Mouse (Mus musculus) limb, embryonic 13.5 days (tissue): ENCODE results near the gene C1qtnf5. TPM values are rescaled to one million over a fixed set of nuclear protein-coding genes. Genes with fewer than 3 reads are reported as not detected.

Experiments used
- ATAC-seq: fragments of 200-750 bp; cut with Nextera tagmentation; 2 replicates; pipeline ENCODE4 v1.8.0; 2017; ENCODE audit warnings: low read depth, moderate number of reproducible peaks, moderate TSS enrichment; ENCODE audit not compliant: low FRiP score
- H3K27ac ChIP-seq: fragments of 300-500 bp; sonication (generic); 2 replicates; pipeline ENCODE4 v1.5.1; 2015; ENCODE audit warnings: inconsistent platforms, mild to moderate bottlenecking, moderate library complexity
- H3K27me3 ChIP-seq: fragments of 300-500 bp; sonication (generic); 2 replicates; pipeline ENCODE4 v1.6.1; 2015; ENCODE audit warnings: mild to moderate bottlenecking, inconsistent platforms
- H3K36me3 ChIP-seq: fragments of 300-500 bp; sonication (generic); 2 replicates; pipeline ENCODE4 v1.6.1; 2015; ENCODE audit warnings: inconsistent platforms, mild to moderate bottlenecking, moderate library complexity
- H3K4me1 ChIP-seq: fragments of 300-500 bp; sonication (generic); 2 replicates; pipeline ENCODE4 v1.6.1; 2015; ENCODE audit warnings: inconsistent platforms
- H3K4me2 ChIP-seq: fragments of 300-500 bp; sonication (generic); replicated peaks from 2 replicates; pipeline ENCODE4 v1.6.1; 2015; ENCODE audit warnings: inconsistent platforms, mild to moderate bottlenecking, moderate library complexity
- H3K4me3 ChIP-seq: fragments of 300-500 bp; sonication (generic); 2 replicates; pipeline ENCODE4 v1.5.1; 2015; ENCODE audit warnings: moderate library complexity, mild to moderate bottlenecking, inconsistent platforms
- H3K9ac ChIP-seq: fragments of 300-500 bp; sonication (generic); 2 replicates; pipeline ENCODE4 v1.6.1; 2015; ENCODE audit warnings: mild to moderate bottlenecking, inconsistent platforms
- H3K9me3 ChIP-seq: fragments of 300-500 bp; sonication (generic); 2 replicates; pipeline ENCODE4 v1.6.1; 2016; ENCODE audit warnings: inconsistent platforms
- WGBS: fragments of 180-500 bp; shearing (Covaris S2); methylation state at CpG from one replicate; pipeline ENCODE4 v1.1.7; 2015; 5-methylcytosine and 5-hydroxymethylcytosine counted together
- polyA plus RNA-seq: library from polyadenylated mRNA; unstranded; fragments of >200 nt; fragmentation: Nextera tagmentation; extraction: Ambion mirVana; gene quantifications from 2 replicates; pipeline ENCODE4 v1.2.1, GENCODE M21; 2015

C1qtnf5 gene
- polyA plus RNA-seq, 1 experiment from 2014 or later, result 3.4 TPM

DNA sequence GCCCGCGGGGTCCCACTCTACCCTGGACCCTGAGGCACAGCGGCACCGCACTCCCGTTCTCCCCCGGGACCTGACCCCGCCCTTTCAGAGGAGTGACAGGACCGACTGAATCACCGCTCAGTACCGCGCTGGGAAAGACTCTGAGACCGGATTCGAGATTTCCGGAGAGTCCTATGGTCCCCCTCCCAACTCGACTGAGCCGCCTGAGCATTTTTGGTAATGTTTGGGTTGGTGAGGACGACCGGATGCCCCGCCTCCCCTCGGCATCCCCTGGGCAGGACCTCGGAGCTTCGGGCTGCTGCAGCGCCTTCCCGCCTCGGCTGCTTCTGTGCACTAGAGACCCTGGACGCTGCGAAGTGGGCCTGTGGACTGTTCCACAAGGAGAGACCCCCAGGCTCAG is 23.0 kb downstream of the C1qtnf5 start:
- under 1% methylated on average over 27 of the region's 27 CpGs for WGBS
- H3K27ac ChIP-seq, result peak overlapping the region; percentile 72
- no peaks in the 10 kb centered on the region for H3K36me3 ChIP-seq
- H3K4me1 ChIP-seq, result peaks cover 52% of the 10 kb centered on the region
- H3K9ac ChIP-seq, result peak overlapping the region; percentile 71
- peak overlapping the region; percentile 42 for H3K4me3 ChIP-seq
- peak; percentile 43 for ATAC-seq
- peak overlapping the region; percentile 82 for H3K4me2 ChIP-seq
- H3K27me3 ChIP-seq, result peaks cover 37% of the 10 kb centered on the region
- no peaks in the 10 kb centered on the region for H3K9me3 ChIP-seq

DNA sequence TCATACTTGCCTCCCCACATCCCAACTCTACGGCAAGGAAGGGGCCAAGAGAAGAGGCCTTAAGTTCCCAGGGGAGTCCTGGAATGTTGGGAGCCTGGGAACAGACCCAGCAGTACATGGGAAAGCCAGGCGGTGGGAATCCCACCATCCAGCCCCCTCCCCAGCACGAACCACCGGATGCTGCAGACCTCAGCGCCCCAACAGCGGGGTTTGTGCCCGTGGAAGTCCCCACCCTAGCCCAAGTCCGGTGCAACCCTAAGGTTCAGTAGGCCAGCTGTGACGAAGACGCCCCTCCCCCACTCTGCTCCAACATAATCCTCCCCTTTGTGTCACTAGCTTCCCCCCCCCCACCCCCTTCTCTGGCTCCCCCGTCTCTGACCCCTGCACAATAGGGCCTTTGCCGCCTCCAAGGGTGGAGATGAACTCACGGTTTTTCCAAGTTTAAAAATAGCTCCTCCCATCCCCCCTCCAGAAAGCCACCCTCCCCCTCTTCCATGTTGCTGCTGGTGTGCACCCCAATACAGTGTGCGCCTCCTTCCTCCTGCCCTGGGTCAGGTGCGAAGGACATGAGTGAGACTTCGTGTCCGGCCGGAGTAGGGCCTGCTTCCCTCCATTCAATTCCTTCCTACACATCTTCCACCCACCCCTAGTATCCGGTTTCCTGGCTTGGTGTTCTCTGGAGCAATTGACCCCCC is 23.7 kb downstream of the C1qtnf5 start:
- H3K36me3 ChIP-seq, result no peaks in the 10 kb centered on the region
- peak overlapping the region; percentile 72 for H3K27ac ChIP-seq
- peak overlapping the region; percentile 82 for H3K4me2 ChIP-seq
- H3K27me3 ChIP-seq, result peaks cover 43% of the 10 kb centered on the region
- H3K9ac ChIP-seq, result peak overlapping the region; percentile 71; the same call in 1 of the 2 replicates
- H3K4me3 ChIP-seq, result peak overlapping the region; percentile 42
- 24% methylated on average over 19 of the region's 19 CpGs for WGBS
- H3K4me1 ChIP-seq, result peaks cover 54% of the 10 kb centered on the region
- ATAC-seq, result peak; percentile 21
- no peaks in the 10 kb centered on the region for H3K9me3 ChIP-seq

DNA sequence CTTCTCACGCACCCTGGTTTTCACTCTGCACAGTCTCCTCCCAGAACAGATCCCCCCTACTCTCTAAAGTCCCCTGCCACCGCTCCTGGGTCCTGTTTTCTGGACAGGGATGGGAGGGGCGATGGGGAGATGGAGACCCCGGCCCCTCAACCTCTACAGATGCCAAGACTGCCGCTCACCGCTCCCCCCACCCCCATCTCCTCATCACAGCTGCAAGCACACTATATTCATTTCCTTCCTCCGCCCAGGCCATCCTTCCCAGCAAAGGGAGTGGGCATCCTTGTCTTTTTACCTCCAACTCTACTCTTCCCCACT is 24.2 kb downstream of the C1qtnf5 start:
- H3K4me2 ChIP-seq, result peak overlapping the region; percentile 82
- H3K27me3 ChIP-seq, result peaks cover 48% of the 10 kb centered on the region
- no peak overlapping the region; the same call in 1 of the 2 replicates for H3K27ac ChIP-seq
- WGBS, result 46% methylated on average over 7 of the region's 7 CpGs
- H3K4me1 ChIP-seq, result peaks cover 56% of the 10 kb centered on the region
- no peak overlapping the region for H3K9ac ChIP-seq
- no peaks in the 10 kb centered on the region for H3K36me3 ChIP-seq
- H3K4me3 ChIP-seq, result no peak overlapping the region
- no peak for ATAC-seq
- no peaks in the 10 kb centered on the region for H3K9me3 ChIP-seq

DNA sequence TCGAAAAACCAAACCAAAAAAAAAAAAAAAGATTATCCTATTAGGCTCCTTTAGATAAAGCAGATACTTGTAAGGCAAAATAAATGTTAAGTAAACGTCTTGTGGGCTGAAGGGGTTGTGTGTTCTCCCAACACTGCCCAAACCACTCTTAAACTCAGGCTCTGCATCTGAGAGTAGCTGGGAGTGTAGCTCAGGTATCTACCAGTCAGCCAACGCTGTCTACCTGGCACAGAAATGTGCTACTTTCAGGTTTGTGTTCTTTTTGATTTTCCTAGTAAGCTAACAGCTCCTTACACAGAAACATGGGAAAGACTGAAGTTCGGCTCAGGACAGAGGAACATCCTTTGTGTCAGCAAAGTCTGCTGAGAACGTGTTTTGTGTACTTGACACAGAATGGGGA is 25.2 kb downstream of the C1qtnf5 start:
- Histone ChIP-seq H3K4me1 (peaks cover 54% of the 10 kb centered on the region), H3K9ac (no peak overlapping the region), H3K27ac (no peak overlapping the region), H3K36me3 (peaks cover 5% of the 10 kb centered on the region), H3K9me3 (no peaks in the 10 kb centered on the region), H3K27me3 (peaks cover 56% of the 10 kb centered on the region), H3K4me3 (no peak overlapping the region), H3K4me2 (no peak overlapping the region)
- no peak for ATAC-seq
- 68% methylated on average over 5 of the region's 5 CpGs for WGBS

DNA sequence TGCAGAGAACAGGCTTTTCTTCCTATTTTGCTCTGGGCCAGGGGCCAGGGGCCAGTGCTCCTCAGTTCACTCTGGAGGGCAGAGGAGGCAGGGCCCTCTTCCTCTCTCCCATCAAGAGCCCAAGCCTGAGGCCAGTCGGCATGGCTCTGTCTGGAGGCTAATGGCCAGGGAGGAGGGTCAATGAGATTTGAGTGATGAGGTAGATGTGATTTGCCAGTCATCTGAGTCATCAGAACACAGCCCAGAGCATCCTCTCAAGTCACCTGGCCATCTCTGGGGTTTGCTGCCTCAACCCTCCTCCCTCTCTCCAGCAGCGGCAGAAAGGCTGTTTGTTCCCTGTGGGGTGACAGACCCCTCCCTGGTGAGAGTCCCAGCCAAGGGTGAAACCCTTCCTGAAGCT is 26.2 kb downstream of the C1qtnf5 start:
- 17% methylated on average over 2 of the region's 2 CpGs for WGBS
- Histone ChIP-seq H3K4me2 (peak overlapping the region; percentile 89), H3K27ac (peak overlapping the region; percentile 48; the same call in 1 of the 2 replicates), H3K9me3 (no peaks in the 10 kb centered on the region), H3K27me3 (peaks cover 56% of the 10 kb centered on the region), H3K4me3 (peak overlapping the region; percentile 70), H3K36me3 (peaks cover 14% of the 10 kb centered on the region), H3K9ac (0 out of 2 replicates have a peak overlapping the region, but pooled peaks have one; percentile 25), H3K4me1 (peaks cover 54% of the 10 kb centered on the region)
- no peak for ATAC-seq

DNA sequence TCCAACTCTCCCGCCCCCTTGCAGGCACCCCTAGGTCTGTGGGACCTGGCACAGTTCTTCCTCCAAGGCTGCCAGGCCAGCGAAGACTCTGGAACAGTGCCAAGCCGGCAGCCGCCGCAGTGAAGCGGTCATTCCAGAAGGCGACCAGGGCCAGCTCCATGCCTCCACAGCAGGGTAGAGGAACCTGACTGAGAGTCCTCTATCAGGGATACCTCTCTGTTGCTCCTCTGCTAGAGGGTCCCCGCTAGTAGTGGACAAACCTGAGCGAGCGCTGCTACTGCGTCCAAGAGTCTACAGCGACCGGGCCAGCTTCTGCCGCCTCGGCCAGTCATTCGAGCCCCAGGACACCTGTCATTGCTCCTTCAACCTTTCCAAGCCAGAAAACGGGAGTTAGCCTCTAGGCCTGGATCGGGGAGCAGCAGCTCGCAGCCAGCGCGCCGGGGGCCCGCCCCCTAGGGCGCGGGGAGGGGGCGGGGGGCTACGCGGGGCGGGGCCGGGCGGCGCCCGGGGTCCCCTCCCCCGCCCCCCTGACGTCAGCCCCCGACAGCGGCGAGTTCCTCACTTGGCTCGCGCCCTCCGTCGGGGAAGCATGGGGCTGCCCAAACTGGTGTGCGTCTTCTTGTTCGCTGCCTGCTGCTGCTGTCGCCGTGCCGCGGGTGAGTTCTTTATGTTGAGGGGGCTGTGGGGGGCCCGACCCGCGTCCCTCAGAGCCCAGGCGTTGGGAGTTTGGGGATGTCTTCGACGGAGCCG is 27.2 kb downstream of the C1qtnf5 start, which contains the start of gene Mcam:
Gene Mcam (plus strand): TSS at position 369 of the 750 bp plus-strand sequence.
- peak; percentile 25 for ATAC-seq
- Histone ChIP-seq H3K9me3 (no peaks in the 10 kb centered on the region), H3K27me3 (peaks cover 54% of the 10 kb centered on the region), H3K4me1 (peaks cover 54% of the 10 kb centered on the region), H3K9ac (peak within 1 kb of the TSS; percentile 82), H3K27ac (peak within 1 kb of the TSS; percentile 75), H3K4me3 (peak within 1 kb of the TSS; percentile 70), H3K4me2 (peak within 1 kb of the TSS; percentile 89), H3K36me3 (peaks cover 23% of the 10 kb centered on the region)
- WGBS, result under 1% methylated on average over 50 of the region's 55 CpGs

DNA sequence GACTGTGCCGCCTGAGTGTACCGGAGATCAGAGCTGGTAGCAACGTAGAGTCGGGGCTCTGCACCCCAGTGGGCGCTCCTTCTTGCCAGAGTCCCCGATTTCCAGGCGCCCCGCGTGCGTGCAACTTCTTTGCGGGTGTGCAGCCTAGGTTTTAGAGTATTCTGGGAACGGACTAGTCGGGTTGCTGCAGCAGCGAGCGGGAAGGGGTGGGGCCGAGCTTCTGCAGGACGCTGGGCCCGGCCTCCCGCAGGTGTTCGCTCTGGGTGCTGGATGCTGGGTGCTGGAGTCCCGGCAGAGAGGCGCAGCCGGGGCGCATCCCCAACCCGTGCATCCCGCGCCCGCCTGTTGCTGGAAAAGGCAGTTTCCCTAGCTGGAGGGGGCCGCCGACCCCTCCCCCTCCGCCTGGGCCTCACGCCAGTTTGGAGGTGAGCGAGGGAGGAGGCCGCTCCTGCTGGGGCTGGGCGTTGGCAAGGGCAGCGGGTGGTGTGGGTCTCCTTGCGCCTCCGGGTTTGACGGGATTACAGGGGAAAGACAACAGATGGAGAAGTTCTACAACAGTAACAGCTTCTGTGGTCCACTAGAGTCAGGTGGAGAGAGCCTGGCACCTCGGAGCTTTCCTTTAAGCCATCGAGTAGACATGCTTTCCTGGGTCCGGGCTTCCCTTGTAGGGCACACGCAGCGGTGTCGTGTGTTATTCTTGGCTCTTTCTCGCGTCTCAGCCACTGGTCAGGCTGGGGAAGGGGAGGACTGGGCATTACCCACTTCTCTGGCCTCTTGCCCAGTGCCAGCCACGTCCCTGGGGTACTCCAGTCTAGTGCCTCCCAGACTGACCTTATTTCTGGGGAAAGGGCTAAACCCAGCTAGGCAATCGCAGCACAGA is 28.0 kb downstream of the C1qtnf5 start:
- Histone ChIP-seq H3K4me3 (peak overlapping the region; percentile 70), H3K4me1 (peaks cover 47% of the 10 kb centered on the region), H3K9me3 (no peaks in the 10 kb centered on the region), H3K4me2 (peak overlapping the region; percentile 89), H3K9ac (peak overlapping the region; percentile 82), H3K27me3 (peaks cover 51% of the 10 kb centered on the region), H3K36me3 (peaks cover 32% of the 10 kb centered on the region), H3K27ac (peak overlapping the region; percentile 75)
- peak; percentile 34; the same call in 1 of the 2 replicates for ATAC-seq
- WGBS, result 2% methylated on average over 49 of the region's 49 CpGs

DNA sequence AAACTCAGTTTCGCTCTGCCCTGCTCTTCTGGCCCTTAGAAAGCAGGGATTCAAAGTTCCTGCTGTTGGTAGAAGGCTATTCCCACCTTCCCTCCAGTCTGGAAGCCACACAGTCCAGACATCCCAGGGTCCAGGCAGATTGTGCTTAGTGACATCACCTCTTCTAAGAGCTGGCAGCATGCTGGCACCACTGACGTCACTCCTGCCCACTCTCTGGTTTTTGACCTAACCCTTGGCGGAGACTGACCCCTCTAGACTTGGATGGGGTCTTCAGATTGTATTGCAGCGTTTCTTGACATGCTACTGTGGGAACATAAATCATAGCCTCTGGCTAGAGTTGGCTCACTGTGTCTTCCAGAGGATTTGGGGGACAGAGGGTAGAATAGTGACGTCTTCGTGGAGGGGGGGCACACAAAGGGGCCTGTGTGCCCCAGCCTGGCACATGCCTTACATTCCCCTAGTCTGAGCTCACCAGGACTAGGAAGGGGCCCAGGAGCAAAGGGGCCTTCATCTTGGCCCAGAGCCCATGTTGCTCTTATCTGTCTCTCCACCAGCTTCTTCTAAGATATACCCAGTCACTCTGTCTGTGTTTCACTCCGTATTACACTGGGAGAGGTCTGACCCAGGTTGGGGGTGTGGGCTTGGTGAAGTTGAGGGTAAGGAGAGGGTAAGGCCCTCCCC is 28.8 kb downstream of the C1qtnf5 start:
- H3K4me1 ChIP-seq, result peaks cover 39% of the 10 kb centered on the region
- no peak for ATAC-seq
- peaks cover 51% of the 10 kb centered on the region for H3K27me3 ChIP-seq
- H3K4me3 ChIP-seq, result peak overlapping the region; percentile 70
- peak overlapping the region; percentile 82 for H3K9ac ChIP-seq
- 56% methylated on average over 7 of the region's 7 CpGs for WGBS
- H3K36me3 ChIP-seq, result peaks cover 39% of the 10 kb centered on the region
- peak overlapping the region; percentile 49; the same call in 1 of the 2 replicates for H3K27ac ChIP-seq
- peak overlapping the region; percentile 89 for H3K4me2 ChIP-seq
- no peaks in the 10 kb centered on the region for H3K9me3 ChIP-seq

DNA sequence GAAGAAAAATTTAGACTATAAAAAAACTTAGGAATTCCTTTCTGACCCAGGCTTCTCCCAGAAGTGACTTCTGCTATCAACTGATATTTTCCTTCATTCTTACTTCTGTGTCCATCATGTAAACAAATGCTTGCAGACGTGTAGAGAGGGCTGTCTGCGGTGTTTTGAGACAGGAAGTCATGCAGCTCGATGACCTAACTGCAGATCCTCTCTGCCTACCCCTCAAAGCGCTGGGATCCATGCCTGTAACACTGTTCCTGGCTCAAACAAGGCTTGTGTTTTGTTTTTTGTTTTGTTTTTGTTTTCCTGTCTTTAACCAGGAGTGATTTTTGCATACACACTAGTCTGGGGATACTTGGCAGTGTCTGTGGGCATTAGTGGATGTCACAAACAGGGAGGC is 30.8 kb downstream of the C1qtnf5 start:
- H3K27ac ChIP-seq, result no peak overlapping the region
- WGBS, result 69% methylated on average over 4 of the region's 4 CpGs
- no peak overlapping the region for H3K9ac ChIP-seq
- H3K4me1 ChIP-seq, result peaks cover 31% of the 10 kb centered on the region
- no peak for ATAC-seq
- H3K4me3 ChIP-seq, result no peak overlapping the region
- no peaks in the 10 kb centered on the region for H3K9me3 ChIP-seq
- H3K36me3 ChIP-seq, result peaks cover 54% of the 10 kb centered on the region
- H3K27me3 ChIP-seq, result peaks cover 31% of the 10 kb centered on the region
- no peak overlapping the region for H3K4me2 ChIP-seq

DNA sequence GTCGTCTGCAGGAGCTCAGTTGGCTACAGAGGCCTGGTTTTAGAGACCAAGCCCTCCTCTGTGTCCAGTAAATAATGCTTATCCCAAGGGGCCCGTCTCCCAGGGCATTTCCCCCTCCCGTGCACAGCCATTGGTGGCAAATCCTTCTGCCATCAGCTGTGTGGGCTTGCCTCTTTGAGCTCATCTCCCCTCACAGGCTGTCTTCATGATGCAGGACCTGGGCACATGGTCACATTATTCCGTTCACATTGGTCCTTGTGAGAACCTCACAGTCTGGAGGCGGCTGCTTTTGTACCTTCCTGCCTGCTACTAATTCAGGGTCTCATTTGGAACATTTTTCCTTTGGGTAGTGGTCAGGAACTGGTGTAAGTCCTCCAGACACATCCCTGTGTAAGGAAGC is 34.9 kb downstream of the C1qtnf5 start:
- no peak for ATAC-seq
- Histone ChIP-seq H3K4me3 (no peak overlapping the region), H3K4me2 (no peak overlapping the region), H3K4me1 (no peaks in the 10 kb centered on the region), H3K27ac (no peak overlapping the region), H3K27me3 (0 out of 2 replicates have a peak, but pooled peaks cover 1% of the 10 kb centered on the region), H3K36me3 (peaks cover 81% of the 10 kb centered on the region), H3K9me3 (no peaks in the 10 kb centered on the region), H3K9ac (no peak overlapping the region)
- 64% methylated on average over 5 of the region's 5 CpGs for WGBS

DNA sequence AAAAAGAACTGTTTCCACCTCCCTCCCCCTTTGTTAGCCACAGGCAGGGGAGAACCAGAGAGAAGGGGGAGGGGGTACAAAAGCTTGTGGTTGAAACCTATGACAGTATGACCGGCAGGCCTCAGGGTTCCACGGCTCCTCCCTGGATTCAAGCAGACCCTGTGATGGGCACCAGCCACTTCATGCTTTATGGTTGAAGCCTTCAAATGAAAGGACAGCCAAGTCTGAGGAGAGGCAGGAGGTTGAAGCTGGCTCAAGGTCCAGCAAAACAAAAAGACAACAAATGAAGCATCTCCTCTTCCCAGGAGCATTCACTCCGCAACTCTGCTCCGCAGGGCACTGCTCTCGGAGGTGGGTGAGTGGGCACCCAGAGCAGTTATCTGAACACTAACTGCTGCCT is 36.4 kb downstream of the C1qtnf5 start:
- Histone ChIP-seq H3K4me1 (no peaks in the 10 kb centered on the region), H3K4me3 (no peak overlapping the region), H3K9me3 (no peaks in the 10 kb centered on the region), H3K9ac (no peak overlapping the region), H3K36me3 (peaks cover 76% of the 10 kb centered on the region), H3K4me2 (no peak overlapping the region), H3K27me3 (no peaks in the 10 kb centered on the region), H3K27ac (no peak overlapping the region; the same call in 1 of the 2 replicates)
- 85% methylated on average over 5 of the region's 5 CpGs for WGBS
- ATAC-seq, result no peak
